Mouse (Mus musculus) lung, embryonic 15.5 days (tissue): Measurements from ENCODE around the gene Akirin2. TPM values are rescaled to one million over a fixed set of nuclear protein-coding genes. Genes with fewer than 3 reads are reported as not detected.
"Not testable (repeated sequence)": the region's sequence is repeated elsewhere in the genome, so short reads cannot be mapped to it uniquely, and the experiment has no call there.

Experiments
- ATAC-seq: fragments of 200-750 bp; cut with Nextera tagmentation; 2 replicates; pipeline ENCODE4 v1.8.0; 2017; ENCODE audit warnings: moderate number of reproducible peaks, borderline replicate concordance; ENCODE audit not compliant: low FRiP score, low TSS enrichment; ENCODE audit errors: extremely low read depth
- H3K27ac ChIP-seq: fragments of 300-500 bp; sonication (generic); 2 replicates; pipeline ENCODE4 v1.5.1; 2015; ENCODE audit warnings: moderate library complexity, mild to moderate bottlenecking, inconsistent platforms
- H3K27me3 ChIP-seq: fragments of 300-500 bp; sonication (generic); 2 replicates; pipeline ENCODE4 v1.6.1; 2015; ENCODE audit warnings: inconsistent platforms
- H3K36me3 ChIP-seq: fragments of 300-500 bp; sonication (generic); 2 replicates; pipeline ENCODE4 v1.6.1; 2015; ENCODE audit warnings: inconsistent platforms
- H3K4me1 ChIP-seq: fragments of 300-500 bp; sonication (generic); 2 replicates; pipeline ENCODE4 v1.6.1; 2015; ENCODE audit warnings: inconsistent platforms
- H3K4me2 ChIP-seq: fragments of 300-500 bp; sonication (generic); 2 replicates; pipeline ENCODE4 v1.6.1; 2015; ENCODE audit warnings: inconsistent platforms, mild to moderate bottlenecking, moderate library complexity
- H3K4me3 ChIP-seq: fragments of 300-500 bp; sonication (generic); 2 replicates; pipeline ENCODE4 v1.5.1; 2015; ENCODE audit warnings: mild to moderate bottlenecking, inconsistent platforms
- H3K9ac ChIP-seq: fragments of 300-500 bp; sonication (generic); 2 replicates; pipeline ENCODE4 v1.6.1; 2015; ENCODE audit warnings: inconsistent platforms
- H3K9me3 ChIP-seq: fragments of 300-500 bp; sonication (generic); 2 replicates; pipeline ENCODE4 v1.6.1; 2016; ENCODE audit warnings: inconsistent platforms
- WGBS: fragments of 180-500 bp; shearing (Covaris S2); methylation state at CpG from one replicate; pipeline ENCODE4 v1.1.7; 2015; 5-methylcytosine and 5-hydroxymethylcytosine counted together
- polyA plus RNA-seq: library from polyadenylated mRNA; unstranded; fragments of >200 nt; fragmentation: Nextera tagmentation; extraction: Ambion mirVana; gene quantifications from 2 replicates; pipeline ENCODE4 v1.2.1, GENCODE M21; 2015

The Akirin2 gene
- polyA plus RNA-seq, 1 experiment from 2014 or later = 56.1 TPM

DNA sequence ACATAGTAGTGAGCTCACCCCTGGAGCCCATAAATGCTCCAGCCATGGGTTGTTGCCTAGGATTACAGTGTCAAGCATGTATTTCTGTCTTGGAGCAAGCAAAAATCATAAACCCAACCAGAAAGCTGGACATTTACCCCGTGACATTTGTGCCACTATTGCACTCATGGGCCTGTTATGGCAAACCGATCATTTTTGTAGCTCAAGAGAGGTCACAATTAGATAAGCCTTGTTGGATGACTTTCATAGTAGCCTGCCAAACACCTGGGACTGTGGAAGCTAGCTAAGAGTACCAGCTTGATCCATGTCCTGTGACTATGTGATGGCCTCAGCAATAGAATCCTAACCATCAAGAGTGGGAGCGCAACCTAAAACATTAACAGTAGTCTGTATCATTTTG lies 4.9 kb downstream of the Akirin2 start:
- H3K9me3 ChIP-seq = no peaks in the 10 kb centered on the region
- WGBS = 89% methylated on average over 3 of the region's 3 CpGs
- no peak overlapping the region for H3K4me2 ChIP-seq
- H3K36me3 ChIP-seq = no peaks in the 10 kb centered on the region
- H3K4me3 ChIP-seq = no peak overlapping the region
- H3K4me1 ChIP-seq = peaks cover 24% of the 10 kb centered on the region
- ATAC-seq = no peak
- no peak overlapping the region for H3K9ac ChIP-seq
- no peak overlapping the region for H3K27ac ChIP-seq
- H3K27me3 ChIP-seq = no peaks in the 10 kb centered on the region

DNA sequence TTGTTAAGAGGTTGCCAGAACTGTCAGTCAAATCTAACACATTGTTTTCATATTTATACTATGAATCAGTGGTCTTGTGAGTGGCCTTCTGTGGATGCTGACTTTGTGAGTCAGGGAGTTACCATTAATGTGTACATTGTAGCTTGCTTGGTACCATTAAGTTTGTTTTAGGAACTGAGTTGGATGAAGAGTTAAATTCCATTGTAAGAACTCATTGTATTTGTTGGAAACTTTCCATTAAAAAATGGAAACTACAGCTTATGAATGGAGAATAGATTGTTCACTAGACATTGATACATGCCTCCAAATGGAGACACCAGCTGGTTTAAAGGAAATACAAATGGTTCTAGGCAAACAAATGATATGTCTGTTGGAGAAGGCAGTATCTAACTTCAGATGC lies 5.4 kb downstream of the Akirin2 start:
- Histone ChIP-seq H3K27me3 (no peaks in the 10 kb centered on the region), H3K9me3 (no peaks in the 10 kb centered on the region), H3K4me1 (peaks cover 24% of the 10 kb centered on the region), H3K4me2 (no peak overlapping the region), H3K9ac (no peak overlapping the region), H3K4me3 (no peak overlapping the region), H3K27ac (no peak overlapping the region), H3K36me3 (no peaks in the 10 kb centered on the region)
- ATAC-seq = no peak

DNA sequence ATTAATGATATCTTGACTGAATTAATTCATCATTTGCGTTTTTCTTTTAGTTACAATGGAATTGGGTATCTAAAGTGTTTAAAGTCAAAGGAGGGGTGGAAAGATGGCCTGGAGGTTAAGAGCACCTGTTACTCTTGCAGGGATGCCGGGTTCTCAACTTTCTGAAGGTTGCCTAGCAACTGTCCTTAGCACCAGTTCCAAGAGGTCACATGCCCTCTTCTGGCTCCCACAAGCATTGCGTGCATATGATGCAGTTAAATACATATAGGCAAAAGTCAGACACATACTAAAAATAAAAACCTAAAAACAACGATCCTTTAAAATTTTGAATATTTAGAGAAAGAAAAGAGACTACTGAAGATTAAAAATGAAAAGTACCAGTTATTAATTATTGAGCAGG lies 10.2 kb downstream of the Akirin2 start:
- WGBS = 53% methylated on average over 4 of the region's 4 CpGs
- no peaks in the 10 kb centered on the region for H3K27me3 ChIP-seq
- H3K9ac ChIP-seq = no peak overlapping the region
- H3K9me3 ChIP-seq = no peaks in the 10 kb centered on the region
- no peak overlapping the region for H3K4me2 ChIP-seq
- peaks cover 19% of the 10 kb centered on the region for H3K36me3 ChIP-seq
- peaks cover 8% of the 10 kb centered on the region; the same call in 1 of the 2 replicates for H3K4me1 ChIP-seq
- no peak overlapping the region for H3K27ac ChIP-seq
- no peak overlapping the region for H3K4me3 ChIP-seq
- ATAC-seq = no peak

GRCm38 (mm10) chr4:34566226-34566625 lies 15.5 kb downstream of the Akirin2 start:
- Histone ChIP-seq H3K27ac (no peak overlapping the region), H3K4me3 (no peak overlapping the region), H3K36me3 (peaks cover 57% of the 10 kb centered on the region), H3K9me3 (no peaks in the 10 kb centered on the region), H3K4me1 (no peaks in the 10 kb centered on the region), H3K27me3 (no peaks in the 10 kb centered on the region), H3K9ac (no peak overlapping the region), H3K4me2 (no peak overlapping the region)
- whole genome bisulfite sequencing = 82% methylated on average over 6 of the region's 6 CpGs
- no peak for ATAC-seq

- Histone ChIP-seq H3K36me3 (peaks cover 80% of the 10 kb centered on the region), H3K9me3 (no peaks in the 10 kb centered on the region), H3K27me3 (no peaks in the 10 kb centered on the region), H3K27ac (no peak overlapping the region), H3K9ac (no peak overlapping the region), H3K4me2 (no peak overlapping the region), H3K4me1 (no peaks in the 10 kb centered on the region), H3K4me3 (no peak overlapping the region)
- 68% methylated on average over 2 of the region's 2 CpGs for WGBS
- ATAC-seq = no peak
Observed at GRCm38 (mm10) chr4:34572876-34573275, 22.1 kb downstream of the Akirin2 start.

GRCm38 (mm10) chr4:34577028-34577427 lies 26.3 kb downstream of the Akirin2 start:
- H3K4me1 ChIP-seq = no peaks in the 10 kb centered on the region
- no peak for ATAC-seq
- H3K27ac ChIP-seq = no peak overlapping the region
- peaks cover 86% of the 10 kb centered on the region for H3K36me3 ChIP-seq
- WGBS = 93% methylated on average over 2 of the region's 2 CpGs
- no peaks in the 10 kb centered on the region for H3K27me3 ChIP-seq
- no peak overlapping the region for H3K4me2 ChIP-seq
- H3K9ac ChIP-seq = no peak overlapping the region
- H3K4me3 ChIP-seq = no peak overlapping the region
- H3K9me3 ChIP-seq = no peaks in the 10 kb centered on the region

DNA sequence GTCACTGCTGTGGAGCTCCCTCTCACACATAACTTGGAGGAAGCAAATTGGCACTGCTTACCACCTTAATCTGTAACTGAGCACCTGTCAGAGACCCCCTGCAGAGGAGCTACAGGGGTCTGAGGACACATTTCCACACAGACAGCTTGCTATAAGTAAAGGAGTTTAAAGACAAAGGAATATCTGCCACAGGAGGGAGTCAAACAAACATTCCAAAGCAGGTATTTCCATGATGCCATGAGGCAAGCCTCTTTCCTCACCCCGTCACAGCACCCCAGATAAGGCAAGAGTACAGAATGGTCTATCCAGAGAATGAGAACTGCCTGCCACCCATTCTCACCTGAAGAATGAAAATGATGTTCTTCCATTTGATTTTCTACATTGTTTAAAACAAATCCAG lies 28.5 kb downstream of the Akirin2 start:
- no peaks in the 10 kb centered on the region for H3K9me3 ChIP-seq
- no peak overlapping the region for H3K9ac ChIP-seq
- no peaks in the 10 kb centered on the region for H3K4me1 ChIP-seq
- H3K4me2 ChIP-seq = no peak overlapping the region
- 79% methylated on average over 1 of the region's 1 CpGs for WGBS
- no peak for ATAC-seq
- H3K36me3 ChIP-seq = peaks cover 91% of the 10 kb centered on the region
- H3K4me3 ChIP-seq = no peak overlapping the region
- no peaks in the 10 kb centered on the region for H3K27me3 ChIP-seq
- no peak overlapping the region for H3K27ac ChIP-seq

DNA sequence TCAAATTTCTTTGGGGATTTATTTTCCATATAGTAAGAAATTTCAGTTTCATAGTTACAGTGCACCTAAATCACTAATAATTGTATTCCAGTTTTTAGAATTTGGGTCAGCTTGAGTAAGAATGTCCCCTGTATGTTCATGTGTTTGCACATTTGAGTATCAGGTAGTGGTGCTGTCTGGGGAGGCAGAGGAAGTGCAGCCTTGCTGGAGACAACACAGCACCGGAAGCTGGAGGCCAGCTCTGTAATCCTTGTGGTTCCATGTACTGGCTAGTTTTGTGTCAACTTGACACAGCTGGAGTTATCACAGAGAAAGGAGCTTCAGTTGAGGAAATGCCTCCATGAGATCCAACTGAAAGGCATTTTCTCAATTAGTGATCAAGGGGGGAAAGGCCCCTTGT lies 30.8 kb downstream of the Akirin2 start:
- not testable (repeated sequence) for H3K4me3 ChIP-seq, H3K4me2 ChIP-seq, H3K27ac ChIP-seq, H3K9ac ChIP-seq, ATAC-seq, H3K4me1 ChIP-seq, H3K27me3 ChIP-seq, H3K9me3 ChIP-seq
- H3K36me3 ChIP-seq = peaks cover 81% of the 10 kb centered on the region
- WGBS = 75% methylated on average over 1 of the region's 1 CpGs

GRCm38 (mm10) chr4:34581990-34582389 lies 31.3 kb downstream of the Akirin2 start:
- 78% methylated on average over 7 of the region's 7 CpGs for WGBS
- Histone ChIP-seq H3K4me3 (no peak overlapping the region), H3K27ac (no peak overlapping the region), H3K4me2 (no peak overlapping the region), H3K4me1 (no peaks in the 10 kb centered on the region), H3K9me3 (no peaks in the 10 kb centered on the region), H3K27me3 (no peaks in the 10 kb centered on the region), H3K36me3 (peaks cover 78% of the 10 kb centered on the region), H3K9ac (no peak overlapping the region)
- no peak for ATAC-seq

DNA sequence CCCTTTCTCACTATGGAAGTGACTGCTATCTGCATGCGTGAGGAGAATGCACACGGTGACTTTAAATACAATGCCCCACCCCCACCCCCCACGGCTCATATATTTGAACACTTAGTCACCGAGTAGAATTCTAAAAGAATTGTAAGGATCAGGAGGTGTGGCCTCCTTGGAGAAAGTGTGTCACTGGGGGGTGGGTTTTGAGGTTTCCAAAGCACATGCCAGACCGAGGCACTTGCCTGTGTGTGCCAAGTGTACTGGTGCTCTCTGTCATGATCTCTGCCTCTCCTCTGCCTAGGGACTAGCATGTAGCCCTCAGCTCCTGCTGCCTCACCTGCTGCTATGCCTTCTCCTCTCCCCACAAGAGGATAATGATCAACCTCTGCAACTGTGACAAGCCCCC lies 31.7 kb downstream of the Akirin2 start:
- H3K36me3 ChIP-seq = peaks cover 74% of the 10 kb centered on the region
- WGBS = 61% methylated on average over 5 of the region's 5 CpGs
- no peak overlapping the region for H3K4me2 ChIP-seq
- H3K9ac ChIP-seq = no peak overlapping the region
- H3K4me1 ChIP-seq = no peaks in the 10 kb centered on the region
- H3K27ac ChIP-seq = no peak overlapping the region
- no peak overlapping the region for H3K4me3 ChIP-seq
- no peaks in the 10 kb centered on the region for H3K27me3 ChIP-seq
- no peak for ATAC-seq
- no peaks in the 10 kb centered on the region for H3K9me3 ChIP-seq

- H3K27ac ChIP-seq = no peak overlapping the region
- no peaks in the 10 kb centered on the region for H3K9me3 ChIP-seq
- 90% methylated on average over 3 of the region's 3 CpGs for WGBS
- no peak overlapping the region for H3K9ac ChIP-seq
- no peaks in the 10 kb centered on the region for H3K4me1 ChIP-seq
- H3K4me3 ChIP-seq = no peak overlapping the region
- H3K36me3 ChIP-seq = peaks cover 66% of the 10 kb centered on the region
- H3K27me3 ChIP-seq = no peaks in the 10 kb centered on the region
- no peak for ATAC-seq
- no peak overlapping the region for H3K4me2 ChIP-seq
Observed at GRCm38 (mm10) chr4:34583427-34583826, 32.7 kb downstream of the Akirin2 start.

DNA sequence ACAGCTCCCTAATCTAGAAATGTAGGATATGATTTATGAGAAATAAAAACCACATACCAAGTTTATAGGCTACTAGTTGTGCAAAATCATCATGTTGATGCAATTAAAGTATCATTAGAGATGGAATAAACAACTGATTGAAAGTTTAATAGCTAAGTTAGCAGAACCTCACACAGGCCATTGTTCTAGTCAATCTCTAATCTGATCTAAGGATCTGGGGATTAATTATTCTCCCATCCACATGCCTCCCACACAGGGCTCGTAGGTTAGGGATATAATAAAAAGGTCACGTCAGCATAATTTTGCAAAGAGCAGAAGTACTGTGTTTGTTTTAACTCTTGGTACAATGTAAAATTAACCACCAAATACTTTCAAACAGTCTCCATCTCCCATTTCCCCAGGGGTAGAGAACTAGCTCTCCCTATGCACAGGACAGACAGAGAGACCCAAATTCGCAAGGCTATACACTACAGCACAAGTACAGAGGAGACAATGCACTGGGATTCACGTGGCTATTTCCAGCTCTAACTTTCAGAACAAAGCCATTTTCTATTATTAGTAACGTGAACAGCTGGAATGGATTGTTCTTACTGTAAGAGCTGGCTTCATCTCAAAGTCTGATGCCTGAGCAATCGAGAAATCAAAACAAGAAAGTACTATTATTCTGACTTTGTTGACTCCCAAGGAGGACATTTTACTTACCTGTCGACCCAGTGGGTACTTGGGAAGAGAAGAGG lies 34.3 kb downstream of the Akirin2 start:
- Histone ChIP-seq H3K4me3 (no peak overlapping the region), H3K4me2 (no peak overlapping the region), H3K9ac (no peak overlapping the region), H3K27me3 (no peaks in the 10 kb centered on the region), H3K27ac (no peak overlapping the region), H3K36me3 (peaks cover 58% of the 10 kb centered on the region), H3K9me3 (no peaks in the 10 kb centered on the region), H3K4me1 (no peaks in the 10 kb centered on the region)
- no peak for ATAC-seq
- 70% methylated on average over 7 of the region's 7 CpGs for WGBS

- Histone ChIP-seq H3K27me3 (no peaks in the 10 kb centered on the region), H3K27ac (no peak overlapping the region), H3K9ac (no peak overlapping the region), H3K9me3 (no peaks in the 10 kb centered on the region), H3K4me3 (no peak overlapping the region), H3K4me1 (no peaks in the 10 kb centered on the region), H3K36me3 (peaks cover 54% of the 10 kb centered on the region), H3K4me2 (no peak overlapping the region)
- WGBS = 95% methylated on average over 6 of the region's 6 CpGs
- ATAC-seq = no peak
Observed at GRCm38 (mm10) chr4:34603123-34603522, 52.4 kb downstream of the Akirin2 start.
